Mouse (Mus musculus): ENCODE results near the gene Lep.

DNA sequence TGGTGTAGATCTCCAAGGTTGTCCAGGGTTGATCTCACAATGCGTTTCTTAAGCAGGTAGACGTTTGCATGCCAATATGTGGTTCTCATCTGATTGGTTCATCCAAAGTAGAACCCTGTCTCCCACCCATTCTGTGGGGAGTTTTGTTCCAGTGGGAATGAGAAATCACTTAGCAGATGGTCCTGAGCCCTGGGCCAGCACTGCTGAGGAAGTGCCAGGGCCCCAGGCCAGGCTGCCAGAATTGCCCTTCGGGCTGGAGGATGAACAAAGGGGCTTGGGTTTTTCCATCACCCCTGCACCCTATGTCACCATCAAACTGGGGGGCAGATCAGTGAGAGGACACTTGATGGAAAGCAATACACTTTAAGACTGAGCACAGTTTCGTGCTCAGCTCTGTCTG is 12.2 kb downstream of the Lep start:
- TF ChIP-seq CTCF (IDR thresholded peaks at IDR 0.05; ENCODE audit: low read depth) (no peak), EP300 (IDR thresholded peaks at IDR 0.05; ENCODE audit: low read depth) (no peak)

Measured in heart, postnatal 0 days (tissue).